Mouse (Mus musculus) kidney, postnatal 0 days (tissue): ENCODE data around the gene Ppp6r3. TPM values are rescaled to one million over a fixed set of nuclear protein-coding genes. Genes with fewer than 3 reads are reported as not detected.
"Not testable (repeated sequence)": the region's sequence is repeated elsewhere in the genome, so short reads cannot be mapped to it uniquely, and the experiment has no call there.

Experiments
- ATAC-seq: fragments of 200-750 bp; cut with Nextera tagmentation; replicated peaks from 2 replicates; pipeline ENCODE4 v1.8.0; 2017; ENCODE audit warnings: low read depth, moderate number of reproducible peaks, moderate TSS enrichment, moderate library complexity; ENCODE audit not compliant: low FRiP score
- DNase-seq: peaks from one replicate; pipeline ENCODE4 v3.0.0-alpha.2; 2016; ENCODE audit warnings: low spot score
- H3K27ac ChIP-seq: fragments of 300-500 bp; sonication (generic); 2 replicates; pipeline ENCODE4 v1.5.1; 2014; ENCODE audit warnings: mild to moderate bottlenecking
- H3K27me3 ChIP-seq: fragments of 300-500 bp; sonication (generic); 2 replicates; pipeline ENCODE4 v1.6.1; 2014; ENCODE audit warnings: low read length, mixed read lengths; ENCODE audit not compliant: insufficient read depth
- H3K36me3 ChIP-seq: fragments of 300-500 bp; sonication (generic); 2 replicates; pipeline ENCODE4 v1.6.1; 2014; ENCODE audit warnings: low read length, mixed read lengths; ENCODE audit not compliant: insufficient read depth
- H3K4me1 ChIP-seq: fragments of 300-500 bp; sonication (generic); replicated peaks from 2 replicates; pipeline ENCODE4 v1.6.1; 2014; ENCODE audit warnings: antibody characterized with exemption, low read length, mixed read lengths; ENCODE audit not compliant: insufficient read depth
- H3K4me2 ChIP-seq: fragments of 300-500 bp; sonication (generic); 2 replicates; pipeline ENCODE4 v1.6.1; 2014; ENCODE audit warnings: mild to moderate bottlenecking, low read length, moderate library complexity, mixed read lengths
- H3K4me3 ChIP-seq: fragments of 300-500 bp; sonication (generic); replicated peaks from 2 replicates; pipeline ENCODE4 v1.5.1; 2014; ENCODE audit warnings: low read depth, low read length
- H3K9ac ChIP-seq: fragments of 300-500 bp; sonication (generic); 2 replicates; pipeline ENCODE4 v1.6.1; 2014; ENCODE audit warnings: low read depth, low read length
- H3K9me3 ChIP-seq: fragments of 300-500 bp; sonication (generic); replicated peaks from 2 replicates; pipeline ENCODE4 v1.6.1; 2016; ENCODE audit warnings: low read length, inconsistent platforms, mixed read lengths
- CTCF ChIP-seq: IDR thresholded peaks from 2 replicates; pipeline ENCODE4 v1.5.1; 2016; ENCODE audit warnings: antibody characterized with exemption, low read depth, mild to moderate bottlenecking, moderate library complexity
- WGBS: fragments of 180-500 bp; shearing (Covaris S2); extraction: QIAGEN DNeasy Blood & Tissue Kit; methylation state at CpG from one replicate; pipeline ENCODE4 v1.1.7; 2014; 5-methylcytosine and 5-hydroxymethylcytosine counted together
- polyA plus RNA-seq: library from polyadenylated mRNA; unstranded; fragments of >200 nt; fragmentation: Nextera tagmentation; extraction: Ambion mirVana; gene quantifications from 2 replicates; pipeline ENCODE4 v1.2.1, GENCODE M21; 2015

Ppp6r3 gene
- polyA plus RNA-seq, 1 experiment from 2014 or later = 37.9 TPM

DNA sequence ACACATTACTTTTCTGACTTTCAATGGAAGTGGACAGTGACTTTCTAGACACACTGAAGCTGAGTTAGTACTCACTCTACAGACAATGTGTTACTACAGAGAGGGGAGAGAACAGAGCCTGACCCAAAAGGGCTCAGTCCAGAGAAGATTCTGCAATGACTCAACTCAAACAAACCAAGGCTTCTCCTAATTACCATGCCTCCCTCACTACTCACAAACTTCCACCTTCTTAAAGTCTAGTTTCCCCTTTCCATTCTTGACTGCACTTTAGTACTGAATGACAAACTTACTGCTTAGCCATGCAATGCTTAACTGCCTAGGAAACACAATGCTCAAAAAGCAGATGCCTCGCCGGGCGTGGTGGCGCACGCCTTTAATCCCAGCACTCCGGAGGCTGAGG lies 37.9 kb downstream of the Ppp6r3 start:
- no peak for DNase-seq
- 88% methylated on average over 6 of the region's 6 CpGs for WGBS
- ATAC-seq = no peak
- Histone ChIP-seq H3K4me1 (no peaks in the 10 kb centered on the region), H3K36me3 (peaks cover 6% of the 10 kb centered on the region), H3K27ac (no peak overlapping the region), H3K4me2 (no peak overlapping the region), H3K9ac (no peak overlapping the region), H3K9me3 (no peaks in the 10 kb centered on the region), H3K4me3 (no peak overlapping the region), H3K27me3 (no peaks in the 10 kb centered on the region)
- TF ChIP-seq CTCF = no peak

- Histone ChIP-seq H3K4me2 (no peak overlapping the region), H3K9ac (no peak overlapping the region), H3K27me3 (no peaks in the 10 kb centered on the region), H3K4me3 (no peak overlapping the region), H3K36me3 (no peaks in the 10 kb centered on the region), H3K4me1 (no peaks in the 10 kb centered on the region), H3K9me3 (no peaks in the 10 kb centered on the region), H3K27ac (no peak overlapping the region)
- no peak for ATAC-seq
- WGBS = 65% methylated on average over 3 of the region's 3 CpGs
- DNase-seq = no peak
- no peak for TF ChIP-seq CTCF
These were observed 40.6 kb downstream of the Ppp6r3 start for GRCm38 (mm10) chr19:3534945-3535344.

DNA sequence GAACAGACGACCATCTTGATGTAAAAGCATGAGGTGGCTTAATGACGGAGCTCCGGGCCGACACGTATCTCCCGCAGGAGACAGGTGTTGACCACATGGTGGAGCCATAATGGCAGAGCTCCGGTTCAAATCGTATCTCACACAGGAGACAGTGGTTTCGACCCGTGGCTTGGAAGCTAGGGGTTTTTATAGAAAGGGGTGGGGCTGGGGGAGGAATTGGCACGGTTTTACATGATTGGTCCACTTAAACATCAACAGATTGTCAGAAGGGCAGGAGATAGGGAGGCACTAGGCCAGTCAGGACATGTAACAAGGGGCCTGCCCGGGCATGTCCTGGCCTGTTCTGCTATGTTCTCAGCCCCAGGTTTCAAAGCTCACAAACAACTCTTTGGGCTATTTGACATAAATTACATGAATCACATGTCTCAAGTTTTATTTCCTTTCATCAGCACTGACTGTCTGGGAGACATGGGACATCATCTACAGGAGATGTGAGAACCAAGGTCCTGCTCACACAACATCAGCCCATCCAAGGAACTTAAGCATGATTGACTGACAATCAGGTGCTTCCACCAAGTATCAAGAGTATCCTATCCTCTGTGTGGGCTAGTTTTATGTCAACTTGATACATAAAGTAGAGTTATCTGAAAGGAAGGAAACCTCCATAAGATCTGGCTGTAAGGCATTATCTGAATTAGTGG lies 42.1 kb downstream of the Ppp6r3 start:
- not testable (repeated sequence) for H3K27ac ChIP-seq, DNase-seq, H3K9ac ChIP-seq, H3K9me3 ChIP-seq, ATAC-seq, H3K27me3 ChIP-seq, H3K4me3 ChIP-seq, H3K4me1 ChIP-seq, H3K4me2 ChIP-seq, H3K36me3 ChIP-seq
- WGBS = 89% methylated on average over 12 of the region's 12 CpGs

DNA sequence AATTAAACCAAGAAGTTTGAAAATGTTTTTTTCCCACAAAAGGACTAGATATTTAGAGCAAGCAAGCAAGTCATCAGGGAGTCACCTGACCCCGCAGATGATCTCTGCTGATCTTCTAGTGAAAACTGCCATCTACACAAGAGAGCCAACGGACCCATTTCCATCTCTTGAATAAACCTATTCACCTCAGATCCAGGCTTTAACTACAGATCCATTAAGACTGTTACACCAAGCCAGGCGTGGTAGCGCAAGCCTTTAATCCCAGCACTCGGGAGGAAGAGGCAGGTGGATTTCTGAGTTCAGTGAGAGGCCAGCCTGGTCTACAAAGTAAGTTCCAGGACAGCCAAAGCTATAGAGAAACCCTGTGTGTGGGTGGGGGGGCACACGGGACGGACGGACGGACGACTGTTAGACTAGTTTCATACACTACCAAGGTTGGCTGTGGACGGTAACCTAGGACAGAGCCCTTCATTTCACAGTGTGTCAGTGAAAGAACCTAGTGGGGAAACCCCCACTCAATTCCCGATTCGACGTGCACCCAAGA lies 42.8 kb downstream of the Ppp6r3 start:
- ATAC-seq (no peak), DNase-seq (no peak)
- Histone ChIP-seq H3K9me3 (no peaks in the 10 kb centered on the region), H3K4me3 (no peak overlapping the region), H3K27ac (no peak overlapping the region), H3K4me1 (no peaks in the 10 kb centered on the region), H3K36me3 (no peaks in the 10 kb centered on the region), H3K4me2 (no peak overlapping the region), H3K9ac (no peak overlapping the region), H3K27me3 (no peaks in the 10 kb centered on the region)
- TF ChIP-seq CTCF = no peak
- 94% methylated on average over 14 of the region's 14 CpGs for WGBS

- Histone ChIP-seq H3K36me3 (peaks cover 17% of the 10 kb centered on the region; the same call in 1 of the 2 replicates), H3K4me2 (no peak overlapping the region), H3K27me3 (no peaks in the 10 kb centered on the region), H3K9ac (no peak overlapping the region), H3K4me3 (no peak overlapping the region), H3K27ac (no peak overlapping the region), H3K9me3 (no peaks in the 10 kb centered on the region), H3K4me1 (no peaks in the 10 kb centered on the region)
- no peak for TF ChIP-seq CTCF
- no peak for ATAC-seq
- no peak for DNase-seq
- WGBS = 84% methylated on average over 3 of the region's 3 CpGs
These were observed 45.8 kb downstream of the Ppp6r3 start for GRCm38 (mm10) chr19:3529781-3530180.

DNA sequence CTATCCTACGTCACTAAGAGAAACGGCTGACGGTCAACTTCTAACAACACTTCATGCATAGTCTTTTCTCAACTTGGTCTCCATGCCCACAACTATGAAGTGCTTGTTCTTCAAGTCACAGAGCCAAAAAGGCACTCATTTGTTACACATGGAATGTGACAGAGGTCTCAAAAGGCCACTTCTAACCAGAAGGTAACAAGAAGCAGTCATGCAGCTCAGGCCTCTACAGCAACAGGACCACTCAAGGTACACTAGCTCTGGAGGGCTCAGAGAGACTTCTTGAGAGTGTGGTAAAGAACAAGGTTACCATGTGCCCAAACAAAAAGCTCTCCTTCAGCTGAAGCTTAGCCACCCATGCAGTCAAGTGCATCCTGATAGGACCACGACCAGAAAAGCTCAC lies 46.9 kb downstream of the Ppp6r3 start:
- no peaks in the 10 kb centered on the region for H3K4me1 ChIP-seq
- H3K9me3 ChIP-seq = no peaks in the 10 kb centered on the region
- WGBS = 57% methylated on average over 4 of the region's 4 CpGs
- DNase-seq (no peak), ATAC-seq (no peak)
- TF ChIP-seq CTCF = no peak
- no peak overlapping the region for H3K9ac ChIP-seq
- H3K27me3 ChIP-seq = no peaks in the 10 kb centered on the region
- peaks cover 23% of the 10 kb centered on the region; the same call in 1 of the 2 replicates for H3K36me3 ChIP-seq
- no peak overlapping the region for H3K27ac ChIP-seq
- H3K4me3 ChIP-seq = no peak overlapping the region
- H3K4me2 ChIP-seq = no peak overlapping the region
